Mouse (Mus musculus): Measurements from ENCODE around the gene Hist1h2ac. TPM values are rescaled to one million over a fixed set of nuclear protein-coding genes. Genes with fewer than 3 reads are reported as not detected.

Hist1h2ac gene
- polyA plus RNA-seq, 1 experiment from 2014 or later = 3.2 TPM

DNA sequence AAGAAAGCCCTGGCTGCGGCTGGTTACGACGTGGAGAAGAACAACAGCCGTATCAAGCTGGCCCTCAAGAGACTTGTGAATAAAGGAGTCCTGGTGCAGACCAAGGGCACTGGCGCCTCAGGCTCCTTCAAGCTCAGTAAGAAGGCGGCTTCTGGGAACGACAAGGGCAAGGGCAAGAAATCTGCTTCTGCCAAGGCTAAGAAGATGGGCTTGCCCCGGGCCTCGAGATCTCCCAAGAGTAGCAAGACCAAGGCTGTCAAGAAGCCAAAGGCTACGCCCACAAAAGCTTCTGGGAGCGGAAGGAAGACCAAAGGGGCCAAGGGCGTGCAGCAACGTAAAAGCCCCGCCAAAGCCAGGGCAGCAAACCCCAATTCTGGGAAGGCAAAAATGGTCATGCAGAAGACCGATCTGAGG lies 12.3 kb upstream of the Hist1h2ac start:
- Histone ChIP-seq H3K4me2 (replicated peaks; ENCODE audit: low read depth, low read length) (no peak overlapping the region), H3K4me1 (ENCODE audit: control insufficient read depth, insufficient read depth, low read length) (peaks cover 8% of the 10 kb centered on the region; the same call in 1 of the 2 replicates), H3K9ac (replicated peaks; ENCODE audit: low read depth, low read length) (no peak overlapping the region), H3K36me3 (ENCODE audit: control insufficient read depth, insufficient read depth, low read length) (no peaks in the 10 kb centered on the region), H3K27me3 (ENCODE audit: control insufficient read depth, insufficient read depth, low read length) (no peaks in the 10 kb centered on the region), H3K9me3 (ENCODE audit: control insufficient read depth, low read depth, low read length) (no peaks in the 10 kb centered on the region), H3K4me3 (ENCODE audit: low read depth, low read length) (no peak overlapping the region), H3K27ac (ENCODE audit: low read length) (0 out of 2 replicates have a peak overlapping the region, but pooled peaks have one; percentile 10)
- 69% methylated on average over 15 of the region's 15 CpGs for WGBS
- ATAC-seq (ENCODE audit: insufficient number of reproducible peaks, insufficient read depth, low FRiP score, low read depth) = no peak

DNA sequence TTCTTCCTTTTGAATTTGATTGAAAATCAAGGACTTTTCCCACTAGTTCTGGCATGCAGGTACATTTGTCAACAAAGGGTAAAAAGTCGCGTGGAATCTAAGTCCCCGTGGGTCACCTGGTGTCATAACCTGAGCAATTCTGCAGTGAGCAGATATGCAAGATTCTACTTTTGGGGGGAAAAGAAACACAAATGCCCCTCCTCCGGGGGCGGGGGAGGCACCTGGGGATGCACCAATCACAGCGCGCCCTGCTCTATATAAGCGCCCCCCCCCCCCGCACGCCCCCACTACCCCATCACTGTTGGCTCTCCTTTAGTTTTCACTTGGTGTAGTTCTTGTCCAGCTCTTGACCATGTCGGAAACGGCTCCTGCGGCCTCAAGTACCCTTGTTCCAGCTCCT lies 11.8 kb upstream of the Hist1h2ac start, which contains the start of gene Hist1h1t:
Hist1h1t (plus strand) TSS at position 301 of the 400 bp plus-strand sequence.
- 54% methylated on average over 12 of the region's 13 CpGs for WGBS
- no peak within 1 kb of the TSS for H3K9ac ChIP-seq (replicated peaks; ENCODE audit: low read depth, low read length)
- 0 out of 2 replicates have a peak, but pooled peaks cover 5% of the 10 kb centered on the region for H3K4me1 ChIP-seq (ENCODE audit: control insufficient read depth, insufficient read depth, low read length)
- H3K9me3 ChIP-seq (ENCODE audit: control insufficient read depth, low read depth, low read length) = no peaks in the 10 kb centered on the region
- no peaks in the 10 kb centered on the region for H3K27me3 ChIP-seq (ENCODE audit: control insufficient read depth, insufficient read depth, low read length)
- 0 out of 2 replicates have a peak within 1 kb of the TSS, but pooled peaks have one; percentile 10 for H3K27ac ChIP-seq (ENCODE audit: low read length)
- H3K4me3 ChIP-seq (ENCODE audit: low read depth, low read length) = no peak within 1 kb of the TSS
- no peak within 1 kb of the TSS for H3K4me2 ChIP-seq (replicated peaks; ENCODE audit: low read depth, low read length)
- ATAC-seq (ENCODE audit: insufficient number of reproducible peaks, insufficient read depth, low FRiP score, low read depth) = no peak
- H3K36me3 ChIP-seq (ENCODE audit: control insufficient read depth, insufficient read depth, low read length) = no peaks in the 10 kb centered on the region

- H3K9me3 ChIP-seq (ENCODE audit: control insufficient read depth, low read depth, low read length) = no peaks in the 10 kb centered on the region
- H3K4me2 ChIP-seq (replicated peaks; ENCODE audit: low read depth, low read length) = no peak overlapping the region
- no peak for ATAC-seq (ENCODE audit: insufficient number of reproducible peaks, insufficient read depth, low FRiP score, low read depth)
- 93% methylated on average over 9 of the region's 9 CpGs for WGBS
- H3K9ac ChIP-seq (replicated peaks; ENCODE audit: low read depth, low read length) = no peak overlapping the region
- no peak overlapping the region for H3K4me3 ChIP-seq (ENCODE audit: low read depth, low read length)
- no peak overlapping the region for H3K27ac ChIP-seq (ENCODE audit: low read length)
- H3K36me3 ChIP-seq (ENCODE audit: control insufficient read depth, insufficient read depth, low read length) = no peaks in the 10 kb centered on the region
- H3K4me1 ChIP-seq (ENCODE audit: control insufficient read depth, insufficient read depth, low read length) = 0 out of 2 replicates have a peak, but pooled peaks cover 5% of the 10 kb centered on the region
- H3K27me3 ChIP-seq (ENCODE audit: control insufficient read depth, insufficient read depth, low read length) = no peaks in the 10 kb centered on the region
Measured at GRCm38 (mm10) chr13:23694956-23695355, 11.2 kb upstream of the Hist1h2ac start.

- Histone ChIP-seq H3K4me2 (replicated peaks; ENCODE audit: low read depth, low read length) (no peak overlapping the region), H3K9me3 (ENCODE audit: control insufficient read depth, low read depth, low read length) (no peaks in the 10 kb centered on the region), H3K4me1 (ENCODE audit: control insufficient read depth, insufficient read depth, low read length) (0 out of 2 replicates have a peak, but pooled peaks cover 3% of the 10 kb centered on the region), H3K9ac (replicated peaks; ENCODE audit: low read depth, low read length) (no peak overlapping the region), H3K4me3 (ENCODE audit: low read depth, low read length) (no peak overlapping the region), H3K27ac (ENCODE audit: low read length) (no peak overlapping the region), H3K36me3 (ENCODE audit: control insufficient read depth, insufficient read depth, low read length) (no peaks in the 10 kb centered on the region), H3K27me3 (ENCODE audit: control insufficient read depth, insufficient read depth, low read length) (no peaks in the 10 kb centered on the region)
- no peak for ATAC-seq (ENCODE audit: insufficient number of reproducible peaks, insufficient read depth, low FRiP score, low read depth)
- 65% methylated on average over 6 of the region's 6 CpGs for WGBS
Measured at GRCm38 (mm10) chr13:23693856-23694440, 10.2 kb upstream of the Hist1h2ac start.

DNA sequence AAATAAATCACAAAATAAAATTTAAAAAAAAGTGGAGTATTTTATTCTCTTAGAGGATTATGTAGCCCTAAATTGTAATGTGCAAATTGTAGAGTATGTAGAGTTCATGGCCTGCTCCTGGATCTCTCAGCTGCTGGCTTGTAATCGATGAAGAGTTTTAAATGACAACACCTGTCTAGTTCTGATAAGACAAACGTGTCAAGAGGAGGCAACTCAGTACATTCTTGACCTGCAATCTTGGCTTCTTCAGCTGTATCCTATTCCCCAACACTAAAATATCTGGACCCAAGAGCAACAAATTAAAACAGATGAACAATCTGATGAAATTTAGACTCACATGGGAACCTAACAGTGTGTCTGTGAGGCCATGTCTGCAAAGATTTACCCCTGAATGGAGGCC lies 5.7 kb upstream of the Hist1h2ac start:
- Histone ChIP-seq H3K27ac (ENCODE audit: low read length) (no peak overlapping the region), H3K4me1 (ENCODE audit: control insufficient read depth, insufficient read depth, low read length) (0 out of 2 replicates have a peak, but pooled peaks cover 3% of the 10 kb centered on the region), H3K9me3 (ENCODE audit: control insufficient read depth, low read depth, low read length) (no peaks in the 10 kb centered on the region), H3K4me3 (ENCODE audit: low read depth, low read length) (no peak overlapping the region), H3K27me3 (ENCODE audit: control insufficient read depth, insufficient read depth, low read length) (no peaks in the 10 kb centered on the region), H3K4me2 (replicated peaks; ENCODE audit: low read depth, low read length) (no peak overlapping the region), H3K9ac (replicated peaks; ENCODE audit: low read depth, low read length) (no peak overlapping the region), H3K36me3 (ENCODE audit: control insufficient read depth, insufficient read depth, low read length) (no peaks in the 10 kb centered on the region)
- no peak for ATAC-seq (ENCODE audit: insufficient number of reproducible peaks, insufficient read depth, low FRiP score, low read depth)
- 64% methylated on average over 2 of the region's 2 CpGs for WGBS

DNA sequence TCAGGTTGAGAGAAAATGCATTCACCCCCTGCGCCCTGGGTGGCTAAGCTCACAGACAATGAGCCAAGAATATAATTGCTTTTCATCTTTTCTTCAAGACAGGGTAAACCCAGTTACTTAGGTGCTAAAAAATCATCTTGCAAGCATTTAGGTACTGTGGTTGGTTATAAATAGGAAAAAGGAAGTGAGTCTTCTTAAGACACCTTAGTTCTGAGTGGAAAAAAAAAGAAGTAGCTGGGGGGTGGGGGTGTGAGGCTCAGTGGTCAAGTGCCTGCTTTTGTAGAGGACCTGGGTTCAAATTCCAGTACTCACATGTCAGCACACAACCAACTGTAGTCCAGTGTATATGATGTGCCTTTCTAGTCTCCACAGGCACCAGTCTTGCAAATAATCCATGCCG lies 5.2 kb upstream of the Hist1h2ac start:
- Histone ChIP-seq H3K27ac (ENCODE audit: low read length) (no peak overlapping the region), H3K9me3 (ENCODE audit: control insufficient read depth, low read depth, low read length) (no peaks in the 10 kb centered on the region), H3K36me3 (ENCODE audit: control insufficient read depth, insufficient read depth, low read length) (no peaks in the 10 kb centered on the region), H3K4me2 (replicated peaks; ENCODE audit: low read depth, low read length) (no peak overlapping the region), H3K4me1 (ENCODE audit: control insufficient read depth, insufficient read depth, low read length) (0 out of 2 replicates have a peak, but pooled peaks cover 3% of the 10 kb centered on the region), H3K27me3 (ENCODE audit: control insufficient read depth, insufficient read depth, low read length) (no peaks in the 10 kb centered on the region), H3K9ac (replicated peaks; ENCODE audit: low read depth, low read length) (no peak overlapping the region), H3K4me3 (ENCODE audit: low read depth, low read length) (no peak overlapping the region)
- 92% methylated on average over 2 of the region's 2 CpGs for WGBS
- ATAC-seq (ENCODE audit: insufficient number of reproducible peaks, insufficient read depth, low FRiP score, low read depth) = no peak

DNA sequence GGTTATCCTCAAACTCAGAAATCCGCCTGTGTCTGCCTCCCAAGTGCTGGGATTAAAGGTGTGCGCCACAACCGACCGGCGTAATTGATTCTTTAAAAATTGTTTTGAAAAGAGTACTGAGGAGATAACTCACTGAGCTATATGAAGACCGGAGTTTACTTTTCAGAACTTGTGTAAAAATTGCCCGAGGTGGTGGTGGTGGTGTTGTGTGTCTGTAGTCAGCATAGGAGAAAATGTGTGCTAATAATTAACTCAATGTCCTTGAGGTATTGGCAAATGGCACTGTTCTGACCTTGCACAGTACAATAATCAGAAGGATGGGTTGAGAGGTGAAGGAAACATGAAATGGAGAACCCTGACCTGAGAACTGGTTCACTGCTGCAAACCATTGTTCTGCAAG lies 4.2 kb upstream of the Hist1h2ac start:
- Histone ChIP-seq H3K4me1 (ENCODE audit: control insufficient read depth, insufficient read depth, low read length) (peaks cover 5% of the 10 kb centered on the region; the same call in 1 of the 2 replicates), H3K9me3 (ENCODE audit: control insufficient read depth, low read depth, low read length) (no peaks in the 10 kb centered on the region), H3K36me3 (ENCODE audit: control insufficient read depth, insufficient read depth, low read length) (no peaks in the 10 kb centered on the region), H3K27ac (ENCODE audit: low read length) (no peak overlapping the region), H3K4me2 (replicated peaks; ENCODE audit: low read depth, low read length) (no peak overlapping the region), H3K4me3 (ENCODE audit: low read depth, low read length) (no peak overlapping the region), H3K27me3 (ENCODE audit: control insufficient read depth, insufficient read depth, low read length) (no peaks in the 10 kb centered on the region), H3K9ac (replicated peaks; ENCODE audit: low read depth, low read length) (no peak overlapping the region)
- no peak for ATAC-seq (ENCODE audit: insufficient number of reproducible peaks, insufficient read depth, low FRiP score, low read depth)
- WGBS = 83% methylated on average over 7 of the region's 7 CpGs

DNA sequence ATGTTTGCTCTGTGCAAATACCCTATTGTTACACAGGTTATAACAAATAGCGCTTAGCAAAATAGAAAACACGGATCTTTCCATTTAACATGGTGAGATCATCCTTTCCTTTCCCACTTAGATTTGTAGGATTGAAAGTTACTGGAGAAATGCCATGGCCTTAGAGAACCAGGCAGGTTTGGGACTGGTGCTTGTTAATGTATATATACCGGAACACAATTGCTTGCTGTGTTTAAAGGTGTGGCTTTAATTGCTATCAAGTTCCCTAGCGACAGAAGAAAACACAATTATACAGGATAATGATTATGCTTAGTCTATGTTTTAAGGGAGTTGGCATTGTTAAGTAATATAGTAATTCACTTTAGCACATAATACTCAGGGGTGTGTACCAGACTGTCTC lies 3.4 kb upstream of the Hist1h2ac start:
- Histone ChIP-seq H3K4me3 (ENCODE audit: low read depth, low read length) (no peak overlapping the region), H3K36me3 (ENCODE audit: control insufficient read depth, insufficient read depth, low read length) (no peaks in the 10 kb centered on the region), H3K9me3 (ENCODE audit: control insufficient read depth, low read depth, low read length) (no peaks in the 10 kb centered on the region), H3K4me2 (replicated peaks; ENCODE audit: low read depth, low read length) (no peak overlapping the region), H3K4me1 (ENCODE audit: control insufficient read depth, insufficient read depth, low read length) (peaks cover 9% of the 10 kb centered on the region; the same call in 1 of the 2 replicates), H3K27me3 (ENCODE audit: control insufficient read depth, insufficient read depth, low read length) (no peaks in the 10 kb centered on the region), H3K27ac (ENCODE audit: low read length) (no peak overlapping the region), H3K9ac (replicated peaks; ENCODE audit: low read depth, low read length) (no peak overlapping the region)
- 63% methylated on average over 4 of the region's 4 CpGs for WGBS
- ATAC-seq (ENCODE audit: insufficient number of reproducible peaks, insufficient read depth, low FRiP score, low read depth) = no peak

DNA sequence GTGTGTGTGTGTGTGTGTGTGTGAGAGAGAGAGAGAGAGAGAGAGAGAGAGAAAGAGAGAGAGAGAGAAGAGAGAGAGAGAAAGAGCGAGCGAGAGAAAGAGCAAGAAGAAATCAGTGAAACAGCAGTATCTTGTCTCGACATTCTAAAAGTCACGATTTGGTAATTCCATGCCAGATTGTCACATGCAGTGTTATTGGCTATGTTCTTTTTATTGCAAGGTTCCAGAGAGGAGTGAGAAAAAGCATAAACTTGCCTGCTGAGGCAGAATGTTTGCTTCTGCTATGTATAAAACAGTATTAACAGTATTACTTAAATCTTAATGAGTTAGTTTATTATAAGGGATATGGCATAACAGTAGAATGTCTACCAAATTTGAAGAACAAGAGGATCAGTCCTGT lies 2.2 kb upstream of the Hist1h2ac start:
- no peaks in the 10 kb centered on the region for H3K9me3 ChIP-seq (ENCODE audit: control insufficient read depth, low read depth, low read length)
- H3K9ac ChIP-seq (replicated peaks; ENCODE audit: low read depth, low read length) = peak overlapping the region; percentile 55
- H3K4me3 ChIP-seq (ENCODE audit: low read depth, low read length) = peak overlapping the region; percentile 34
- no peak for ATAC-seq (ENCODE audit: insufficient number of reproducible peaks, insufficient read depth, low FRiP score, low read depth)
- 32% methylated on average over 4 of the region's 4 CpGs for WGBS
- H3K4me1 ChIP-seq (ENCODE audit: control insufficient read depth, insufficient read depth, low read length) = peaks cover 9% of the 10 kb centered on the region; the same call in 1 of the 2 replicates
- H3K27ac ChIP-seq (ENCODE audit: low read length) = peak overlapping the region; percentile 98
- no peaks in the 10 kb centered on the region for H3K27me3 ChIP-seq (ENCODE audit: control insufficient read depth, insufficient read depth, low read length)
- H3K4me2 ChIP-seq (replicated peaks; ENCODE audit: low read depth, low read length) = peak overlapping the region; percentile 78
- H3K36me3 ChIP-seq (ENCODE audit: control insufficient read depth, insufficient read depth, low read length) = no peaks in the 10 kb centered on the region

All from stomach, embryonic 14.5 days (tissue).